Mouse (Mus musculus): ENCODE measurements around the gene Scarb1. TPM values are rescaled to one million over a fixed set of nuclear protein-coding genes. Genes with fewer than 3 reads are reported as not detected.

The Scarb1 gene
- polyA plus RNA-seq, 1 experiment from 2014 or later = 26.4 TPM

DNA sequence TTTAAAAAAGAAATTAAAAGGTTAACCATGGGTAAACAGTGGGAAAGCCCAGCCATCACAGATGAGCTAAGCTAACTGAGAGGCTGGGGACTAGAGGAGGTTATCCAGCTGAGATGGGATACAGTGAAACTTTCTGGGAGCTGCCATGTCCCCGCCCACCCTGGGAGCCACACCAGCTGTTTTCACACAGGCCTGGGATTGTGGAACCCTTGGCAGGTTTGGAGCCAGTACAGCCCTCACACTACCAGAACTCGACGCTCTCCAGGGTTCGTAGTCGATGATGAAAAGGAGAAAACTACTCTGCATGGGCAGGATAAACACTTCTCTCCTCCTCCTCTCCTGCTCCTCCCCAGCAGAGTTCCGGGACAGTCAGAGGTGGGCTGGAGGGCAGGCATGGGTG lies 105.0 kb downstream of the Scarb1 start:
- Histone ChIP-seq H3K9me3 (replicated peaks) (0 out of 2 replicates have a peak, but pooled peaks cover 3% of the 10 kb centered on the region), H3K9ac (no peak overlapping the region), H3K36me3 (ENCODE audit: poor library complexity, severe bottlenecking) (no peaks in the 10 kb centered on the region), H3K4me3 (no peak overlapping the region), H3K4me2 (no peak overlapping the region), H3K4me1 (peaks cover 6% of the 10 kb centered on the region), H3K27me3 (no peaks in the 10 kb centered on the region), H3K27ac (no peak overlapping the region)
- ATAC-seq = no peak
- WGBS = 82% methylated on average over 6 of the region's 6 CpGs

DNA sequence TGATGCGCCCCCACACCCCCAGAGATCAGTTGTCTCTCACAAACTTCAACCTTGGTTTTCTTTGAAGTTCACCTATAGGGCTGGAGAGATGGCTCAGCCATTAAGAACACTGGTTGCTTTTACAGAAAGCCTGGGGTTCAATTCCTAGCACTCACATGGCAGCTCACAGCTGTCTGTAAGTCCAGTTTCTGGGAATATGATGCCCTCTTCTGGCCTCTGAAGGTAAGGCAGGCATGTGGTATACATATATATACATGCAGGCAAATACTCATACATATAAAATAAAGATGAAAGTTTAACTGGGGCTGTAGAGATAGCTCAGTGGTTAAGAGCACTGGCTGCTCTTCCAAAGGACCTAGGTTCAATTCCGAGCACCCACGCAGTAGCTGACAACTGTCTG lies 105.5 kb downstream of the Scarb1 start:
- H3K27ac ChIP-seq = no peak overlapping the region
- H3K9ac ChIP-seq = no peak overlapping the region
- no peak overlapping the region for H3K4me3 ChIP-seq
- no peak overlapping the region for H3K4me2 ChIP-seq
- 0 out of 2 replicates have a peak, but pooled peaks cover 3% of the 10 kb centered on the region for H3K9me3 ChIP-seq (replicated peaks)
- no peak for ATAC-seq
- H3K27me3 ChIP-seq = no peaks in the 10 kb centered on the region
- peaks cover 4% of the 10 kb centered on the region for H3K4me1 ChIP-seq
- WGBS = 96% methylated on average over 3 of the region's 3 CpGs
- H3K36me3 ChIP-seq (ENCODE audit: poor library complexity, severe bottlenecking) = no peaks in the 10 kb centered on the region

DNA sequence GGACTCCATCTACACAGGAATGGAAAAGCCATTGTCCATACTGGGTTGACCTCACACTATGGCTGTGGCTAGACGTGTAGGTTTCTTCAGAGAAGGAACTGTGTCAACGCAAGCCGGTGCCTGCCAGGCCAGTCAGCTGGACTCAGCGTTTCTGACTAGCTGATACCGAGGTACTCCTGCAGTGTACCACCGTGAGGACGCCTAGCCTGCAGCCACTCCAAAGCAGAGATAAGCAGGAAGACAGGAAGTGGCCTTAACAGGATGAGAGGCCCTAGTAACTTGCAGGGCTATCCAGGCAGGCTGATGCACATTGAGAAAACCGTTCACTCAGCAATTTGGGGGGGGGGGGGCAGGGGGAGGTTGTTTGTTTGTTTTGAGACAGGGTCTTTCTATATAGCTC lies 106.5 kb downstream of the Scarb1 start:
- H3K4me1 ChIP-seq = no peaks in the 10 kb centered on the region
- no peak overlapping the region for H3K9ac ChIP-seq
- no peak overlapping the region for H3K27ac ChIP-seq
- H3K4me3 ChIP-seq = no peak overlapping the region
- no peak for ATAC-seq
- no peak overlapping the region for H3K4me2 ChIP-seq
- H3K9me3 ChIP-seq (replicated peaks) = 0 out of 2 replicates have a peak, but pooled peaks cover 3% of the 10 kb centered on the region
- 91% methylated on average over 7 of the region's 8 CpGs for WGBS
- H3K36me3 ChIP-seq (ENCODE audit: poor library complexity, severe bottlenecking) = no peaks in the 10 kb centered on the region
- H3K27me3 ChIP-seq = no peaks in the 10 kb centered on the region

DNA sequence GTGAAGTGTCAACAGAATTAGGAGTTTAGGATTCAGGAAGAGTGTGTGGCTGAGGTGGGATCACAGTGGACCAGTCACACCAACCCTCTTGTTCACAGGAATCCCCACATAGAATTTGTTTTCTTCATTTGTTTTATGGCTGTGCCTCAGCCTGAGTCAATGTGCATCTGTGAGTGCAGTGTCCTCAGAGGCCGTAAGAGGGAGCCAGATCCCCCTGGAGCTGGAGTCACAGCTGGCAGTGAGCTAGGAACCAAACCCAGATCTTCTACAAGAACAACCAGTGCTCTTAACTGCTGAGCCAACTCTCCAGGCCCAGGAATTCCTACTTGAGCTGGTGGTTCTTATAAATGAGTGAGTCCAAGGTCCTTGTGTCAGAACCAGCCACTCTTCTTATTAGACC lies 107.4 kb downstream of the Scarb1 start:
- 100% methylated on average over 1 of the region's 1 CpGs for WGBS
- no peaks in the 10 kb centered on the region for H3K36me3 ChIP-seq (ENCODE audit: poor library complexity, severe bottlenecking)
- no peak overlapping the region for H3K4me3 ChIP-seq
- no peak overlapping the region for H3K4me2 ChIP-seq
- no peaks in the 10 kb centered on the region for H3K4me1 ChIP-seq
- H3K9me3 ChIP-seq (replicated peaks) = 0 out of 2 replicates have a peak, but pooled peaks cover 3% of the 10 kb centered on the region
- no peaks in the 10 kb centered on the region for H3K27me3 ChIP-seq
- H3K9ac ChIP-seq = no peak overlapping the region
- no peak for ATAC-seq
- no peak overlapping the region for H3K27ac ChIP-seq

DNA sequence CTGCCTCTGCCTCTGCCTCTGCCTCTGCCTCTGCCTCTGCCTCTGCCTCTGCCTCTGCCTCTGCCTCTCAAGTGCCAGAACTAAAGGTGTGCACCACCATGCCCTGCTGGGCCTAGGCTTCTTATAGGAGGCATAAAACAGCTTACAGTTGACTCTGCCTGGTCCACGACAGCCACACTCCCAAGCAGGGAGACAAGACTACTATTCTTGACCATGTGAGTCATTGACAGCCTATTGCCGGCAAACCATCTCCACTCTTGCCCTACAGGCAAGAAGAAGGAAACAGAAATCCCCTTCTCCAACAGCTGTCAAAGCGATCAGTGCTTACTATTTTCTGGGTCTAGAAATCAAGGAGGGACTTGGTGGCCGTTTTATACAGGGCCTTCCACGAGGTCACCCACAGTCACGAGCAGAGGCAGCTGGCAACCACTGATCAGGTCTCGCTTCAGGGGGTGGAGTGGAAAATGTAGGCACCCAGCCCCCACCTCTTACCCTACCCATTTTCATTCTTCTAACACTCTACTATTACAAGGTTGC lies 108.4 kb downstream of the Scarb1 start:
- no peak overlapping the region for H3K4me3 ChIP-seq
- no peaks in the 10 kb centered on the region for H3K4me1 ChIP-seq
- 90% methylated on average over 7 of the region's 7 CpGs for WGBS
- no peak overlapping the region for H3K9ac ChIP-seq
- ATAC-seq = no peak
- H3K27me3 ChIP-seq = no peaks in the 10 kb centered on the region
- H3K36me3 ChIP-seq (ENCODE audit: poor library complexity, severe bottlenecking) = no peaks in the 10 kb centered on the region
- H3K9me3 ChIP-seq (replicated peaks) = peaks cover 3% of the 10 kb centered on the region; the same call in 1 of the 2 replicates
- H3K4me2 ChIP-seq = no peak overlapping the region
- H3K27ac ChIP-seq = no peak overlapping the region

DNA sequence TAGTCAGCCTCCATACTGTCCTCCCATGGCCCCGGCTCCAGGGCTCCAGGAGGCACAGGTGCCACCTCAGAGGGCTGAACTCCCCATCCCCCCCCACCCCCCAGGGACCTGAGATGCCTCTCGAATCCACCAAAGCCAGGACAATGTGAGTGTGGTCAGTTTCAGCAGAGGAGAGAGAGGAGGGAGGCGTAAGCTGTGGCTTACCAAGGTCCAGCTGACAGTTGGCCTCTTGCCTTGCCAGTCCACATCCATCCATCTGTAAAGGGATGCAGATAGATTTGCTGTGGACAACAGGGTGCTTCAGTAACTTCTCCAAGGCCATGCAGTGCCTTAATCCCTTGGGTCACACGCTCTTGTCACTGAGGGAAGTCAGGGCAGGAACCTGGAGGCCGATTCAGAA lies 110.4 kb downstream of the Scarb1 start:
- 83% methylated on average over 5 of the region's 5 CpGs for WGBS
- Histone ChIP-seq H3K4me1 (peaks cover 9% of the 10 kb centered on the region), H3K4me2 (no peak overlapping the region), H3K27ac (no peak overlapping the region), H3K4me3 (no peak overlapping the region), H3K27me3 (no peaks in the 10 kb centered on the region), H3K36me3 (ENCODE audit: poor library complexity, severe bottlenecking) (no peaks in the 10 kb centered on the region), H3K9me3 (replicated peaks) (peaks cover 3% of the 10 kb centered on the region; the same call in 1 of the 2 replicates), H3K9ac (no peak overlapping the region)
- ATAC-seq = no peak

- Histone ChIP-seq H3K9me3 (replicated peaks) (peaks cover 3% of the 10 kb centered on the region; the same call in 1 of the 2 replicates), H3K27ac (no peak overlapping the region), H3K4me1 (peaks cover 18% of the 10 kb centered on the region), H3K4me2 (no peak overlapping the region), H3K4me3 (no peak overlapping the region), H3K36me3 (ENCODE audit: poor library complexity, severe bottlenecking) (no peaks in the 10 kb centered on the region), H3K9ac (no peak overlapping the region), H3K27me3 (no peaks in the 10 kb centered on the region)
- no peak for ATAC-seq
- 73% methylated on average over 2 of the region's 2 CpGs for WGBS
These were observed 111.8 kb downstream of the Scarb1 start for GRCm38 (mm10) chr5:125229097-125229496.

- Histone ChIP-seq H3K27me3 (no peaks in the 10 kb centered on the region), H3K9ac (no peak overlapping the region), H3K9me3 (replicated peaks) (no peaks in the 10 kb centered on the region; the same call in 1 of the 2 replicates), H3K4me3 (no peak overlapping the region), H3K4me2 (no peak overlapping the region), H3K4me1 (peaks cover 22% of the 10 kb centered on the region), H3K27ac (no peak overlapping the region), H3K36me3 (ENCODE audit: poor library complexity, severe bottlenecking) (no peaks in the 10 kb centered on the region)
- WGBS = 92% methylated on average over 4 of the region's 4 CpGs
- ATAC-seq = no peak
These were observed 113.2 kb downstream of the Scarb1 start for GRCm38 (mm10) chr5:125227699-125228098.

Other genes with a start within 250 kb of the Scarb1 start
- gene Ncor2, start 161.9 kb downstream of the Scarb1 start, polyA plus RNA-seq (2015; fragmentation: Nextera tagmentation; extraction: Ambion mirVana) = 25.6 and 27.3 TPM in 2 replicates
- gene Gm10382, start 48.2 kb upstream of the Scarb1 start, polyA plus RNA-seq (2015; fragmentation: Nextera tagmentation; extraction: Ambion mirVana) = 0.27 and 0.38 TPM in 2 replicates
- gene Ubc, start 49.1 kb upstream of the Scarb1 start, polyA plus RNA-seq (2015; fragmentation: Nextera tagmentation; extraction: Ambion mirVana) = 1,082 and 1,216 TPM in 2 replicates
- 10.2 and 12.3 TPM in 2 replicates for gene Dhx37, start 93.0 kb upstream of the Scarb1 start, polyA plus RNA-seq (2015; fragmentation: Nextera tagmentation; extraction: Ambion mirVana)
- gene Bri3bp, start 100.5 kb upstream of the Scarb1 start, polyA plus RNA-seq (2015; fragmentation: Nextera tagmentation; extraction: Ambion mirVana) = 33.6 and 37.6 TPM in 2 replicates
- gene Aacs, start 134.7 kb upstream of the Scarb1 start, polyA plus RNA-seq (2015; fragmentation: Nextera tagmentation; extraction: Ambion mirVana) = 53.7 and 54.6 TPM in 2 replicates
- gene Tmem132b, start 190.7 kb upstream of the Scarb1 start, polyA plus RNA-seq (2015; fragmentation: Nextera tagmentation; extraction: Ambion mirVana) = 2.1 TPM in 2 replicates

All from forebrain, embryonic 13.5 days (tissue).